Mouse (Mus musculus) gastrocnemius, adult 18-20 months (tissue): ENCODE measurements around the gene Pde8b. TPM values are rescaled to one million over a fixed set of nuclear protein-coding genes. Genes with fewer than 3 reads are reported as not detected.
"Not testable (repeated sequence)": the region's sequence is repeated elsewhere in the genome, so short reads cannot be mapped to it uniquely, and the experiment has no call there.

Experiments
- DNase-seq: peaks from one replicate; pipeline ENCODE4 v3.0.0; 2021; ENCODE audit warnings: low spot score
- total RNA-seq, 2 experiments: library from RNA; stranded (reverse); gene quantifications; 2 replicates each; pipeline ENCODE4 v1.2.3; 2021

Gene Pde8b
- total RNA-seq, 2 experiments from 2014 or later: 1.6 to 2.9 TPM

- peak; percentile 1 for DNase-seq
Observed at GRCm38 (mm10) chr13:95222569-95223426, 27.3 kb downstream of the Pde8b start.

DNA sequence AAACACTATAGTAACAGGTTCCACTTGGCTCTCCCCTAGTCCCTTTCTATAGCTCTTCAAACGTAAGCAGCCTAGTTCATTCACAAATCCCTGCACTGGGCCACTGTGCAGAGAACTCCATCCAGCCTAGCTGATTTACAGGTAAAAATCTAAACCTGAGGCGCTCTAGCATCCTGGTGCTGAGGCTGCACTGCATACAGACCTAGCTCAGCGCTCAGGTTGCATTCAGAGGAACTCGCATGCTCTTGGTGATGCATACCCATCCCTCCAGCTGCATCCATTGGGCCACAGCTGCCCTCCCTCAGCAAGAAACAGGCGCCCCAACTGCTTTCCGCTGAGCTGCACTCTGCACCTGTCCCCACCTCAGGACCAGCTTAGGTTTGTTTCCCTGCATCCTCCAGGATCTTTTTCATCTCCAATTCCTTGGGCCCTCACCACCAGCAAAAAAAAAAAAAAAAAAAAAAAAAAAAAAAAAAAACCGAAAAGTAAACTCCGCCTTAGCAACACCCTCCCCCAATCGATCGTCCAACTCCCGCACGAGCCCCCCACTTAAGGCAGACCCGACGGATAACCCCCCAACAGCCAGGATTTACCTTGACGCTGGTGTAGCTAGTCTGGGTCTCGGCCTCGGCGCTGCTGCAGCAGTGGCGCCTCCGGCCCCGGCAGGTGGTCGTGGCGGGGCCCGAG lies 28.1 kb downstream of the Pde8b start:
- no peak for DNase-seq

GRCm38 (mm10) chr13:95215661-95216170 lies 34.4 kb downstream of the Pde8b start:
- DNase-seq: not testable (repeated sequence)

DNA sequence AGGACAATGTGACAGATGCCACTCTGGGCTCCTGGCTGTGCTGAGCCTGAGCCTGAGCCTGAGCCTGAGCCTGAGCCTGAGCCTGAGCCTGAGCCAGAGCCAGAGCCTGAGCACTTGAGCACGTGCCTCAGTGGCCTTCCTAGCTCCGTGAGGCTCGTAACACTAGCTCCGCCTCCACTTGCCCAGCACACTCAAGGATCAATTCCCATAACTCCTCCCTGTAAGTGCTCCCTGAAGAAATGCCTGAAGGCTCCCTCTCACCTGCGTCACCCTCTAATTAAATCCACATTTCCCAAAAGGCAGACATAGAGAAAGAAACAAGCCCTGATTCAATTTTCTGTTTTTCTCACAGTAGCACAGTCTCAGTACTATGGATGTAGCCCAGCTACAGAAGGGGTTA lies 37.8 kb downstream of the Pde8b start:
- DNase-seq: no peak

DNA sequence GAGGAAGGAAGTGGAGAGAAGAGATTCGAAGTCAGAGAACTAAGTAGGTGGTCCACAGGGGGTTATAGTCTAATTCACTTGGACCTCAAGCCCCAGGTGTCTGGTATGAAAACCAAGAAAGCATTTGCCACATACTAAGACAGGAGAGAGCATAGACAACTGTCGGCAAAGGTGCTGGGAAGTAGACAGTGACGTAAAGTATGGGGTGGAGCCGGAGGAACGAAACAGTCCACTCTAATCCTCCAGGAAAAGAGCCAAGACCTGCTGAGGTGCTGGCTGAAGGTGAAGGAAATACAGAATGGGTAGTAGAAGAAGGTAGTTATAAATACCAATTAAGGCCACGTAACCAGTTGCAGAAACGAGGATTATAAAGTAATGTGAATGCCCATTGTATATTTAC lies 42.8 kb downstream of the Pde8b start:
- DNase-seq: not testable (repeated sequence)

- DNase-seq: no peak
Observed at GRCm38 (mm10) chr13:95202151-95202758, 47.9 kb downstream of the Pde8b start.

DNA sequence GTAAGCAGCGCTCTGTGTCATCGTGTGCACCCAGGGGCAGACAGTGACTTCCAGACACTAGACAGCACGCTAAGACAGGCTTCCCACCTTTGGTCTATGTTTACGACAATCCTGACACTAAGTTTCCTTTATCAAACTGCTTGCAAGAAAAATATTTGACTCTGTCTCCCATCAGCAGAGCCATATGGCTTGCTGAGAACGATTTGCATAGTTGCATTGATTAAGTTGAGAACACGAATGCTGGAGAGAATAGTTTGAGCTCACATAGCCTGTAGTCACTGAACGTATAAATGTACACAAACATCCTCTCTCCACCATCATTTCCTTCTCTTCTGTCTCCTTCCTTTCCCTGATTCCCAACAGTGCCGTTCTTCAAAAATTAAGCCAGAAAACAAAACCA lies 49.3 kb downstream of the Pde8b start:
- no peak for DNase-seq

GRCm38 (mm10) chr13:95200036-95200435 lies 50.1 kb downstream of the Pde8b start:
- no peak for DNase-seq

GRCm38 (mm10) chr13:95196106-95196705 lies 53.9 kb downstream of the Pde8b start:
- no peak for DNase-seq

- no peak for DNase-seq
Observed at GRCm38 (mm10) chr13:95191951-95192350, 58.2 kb downstream of the Pde8b start.

DNA sequence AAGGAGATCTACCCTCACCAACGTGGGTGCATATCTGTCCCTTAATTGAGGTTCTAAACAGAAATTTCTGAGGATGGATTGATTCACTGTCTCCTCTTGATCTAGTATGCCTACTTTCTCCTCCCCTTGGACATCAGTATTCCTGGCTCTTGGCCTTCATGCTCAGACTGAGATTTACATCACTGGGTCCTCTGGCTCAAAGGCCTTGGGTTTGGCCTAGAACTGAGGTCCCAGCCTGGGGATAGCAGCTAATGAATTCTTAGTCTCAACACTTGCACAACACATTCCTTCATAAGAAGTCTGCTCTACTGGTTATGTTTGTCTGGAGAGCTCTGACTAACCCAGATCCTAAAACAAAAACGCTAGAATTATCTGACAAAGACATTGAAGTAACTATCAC lies 61.0 kb downstream of the Pde8b start:
- DNase-seq: no peak

- no peak for DNase-seq
Observed at GRCm38 (mm10) chr13:95187153-95187665, 62.9 kb downstream of the Pde8b start.

- no peak for DNase-seq
Observed at GRCm38 (mm10) chr13:95186741-95187035, 63.4 kb downstream of the Pde8b start.

GRCm38 (mm10) chr13:95185891-95186740 lies 64.0 kb downstream of the Pde8b start:
- no peak for DNase-seq

DNA sequence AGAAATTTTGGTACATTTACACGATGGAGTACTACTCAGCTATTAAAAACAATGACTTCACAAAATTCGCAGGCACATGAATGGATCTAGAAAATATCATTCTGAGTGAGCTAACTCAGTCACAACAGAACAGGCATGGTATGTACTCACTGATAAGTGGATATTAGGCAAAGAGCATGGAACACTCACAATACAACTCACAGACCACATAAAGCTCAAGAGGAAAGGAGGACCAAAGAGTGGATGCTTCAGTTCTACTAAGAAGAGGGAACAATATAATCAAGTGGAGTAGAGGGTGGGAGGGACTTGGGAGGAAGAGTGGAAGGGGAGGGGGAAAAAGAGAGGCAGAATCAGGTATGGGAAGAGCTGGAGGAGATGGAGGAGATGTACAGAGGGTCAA lies 66.5 kb downstream of the Pde8b start:
- no peak for DNase-seq

GRCm38 (mm10) chr13:95180208-95180607 lies 69.9 kb downstream of the Pde8b start:
- DNase-seq: no peak

DNA sequence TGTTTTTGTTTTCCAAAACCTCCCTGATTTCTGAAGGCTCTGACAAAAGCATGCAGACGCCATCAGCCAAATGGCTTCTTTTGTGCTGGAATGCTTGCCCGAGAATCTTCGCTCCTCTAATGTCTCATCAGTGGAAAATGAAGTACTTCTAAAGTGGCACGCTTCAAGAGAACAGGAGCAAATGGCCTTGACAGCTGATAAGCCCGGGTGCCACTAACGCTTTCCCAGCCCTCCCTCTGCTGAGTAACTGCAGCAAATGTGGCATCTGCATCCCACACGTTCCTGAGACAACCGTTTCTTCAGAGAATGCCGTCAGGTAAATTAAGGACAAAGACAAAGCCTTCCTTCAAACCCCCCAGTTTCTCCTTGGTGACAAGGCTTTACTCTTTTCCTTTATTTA lies 72.8 kb downstream of the Pde8b start:
- no peak for DNase-seq

DNA sequence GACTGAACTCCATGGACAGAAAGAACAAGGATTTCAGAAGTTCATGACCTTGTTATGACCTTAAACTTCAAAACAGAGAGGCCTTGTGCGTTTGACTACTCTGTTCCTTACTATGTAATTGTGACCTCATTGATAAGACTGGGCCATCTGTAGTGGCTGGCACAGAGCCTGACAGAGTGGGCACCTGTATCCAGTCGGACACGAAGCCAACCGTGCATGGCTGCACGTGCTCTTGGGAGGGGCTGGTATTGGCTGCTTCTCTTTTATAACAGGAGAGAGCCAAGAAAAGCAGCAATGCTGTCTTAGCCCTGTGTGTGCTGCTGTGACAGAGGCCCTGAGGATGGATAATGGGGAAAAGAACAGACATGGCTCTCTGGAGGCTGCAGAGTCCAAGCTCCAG lies 73.7 kb downstream of the Pde8b start:
- DNase-seq: no peak

DNA sequence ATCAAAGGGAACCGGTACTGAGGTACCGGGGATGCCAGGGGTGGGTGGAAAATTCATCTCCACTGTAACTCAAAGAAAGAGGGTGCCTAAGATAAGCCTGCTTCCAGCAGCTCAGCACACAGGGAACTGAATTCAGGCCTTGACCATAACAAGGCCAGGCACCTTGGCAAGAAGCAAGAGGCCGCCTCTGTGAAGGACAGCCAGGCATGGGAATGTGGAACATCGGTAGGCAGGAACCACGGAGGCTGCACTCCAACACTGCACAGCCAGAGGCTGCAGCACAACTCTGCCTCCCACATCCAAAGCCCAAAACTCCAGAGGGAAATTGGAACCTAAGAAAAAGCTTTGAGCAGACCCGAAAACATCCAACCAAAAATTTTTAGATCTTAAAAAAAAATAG lies 75.9 kb downstream of the Pde8b start:
- DNase-seq: no peak

DNA sequence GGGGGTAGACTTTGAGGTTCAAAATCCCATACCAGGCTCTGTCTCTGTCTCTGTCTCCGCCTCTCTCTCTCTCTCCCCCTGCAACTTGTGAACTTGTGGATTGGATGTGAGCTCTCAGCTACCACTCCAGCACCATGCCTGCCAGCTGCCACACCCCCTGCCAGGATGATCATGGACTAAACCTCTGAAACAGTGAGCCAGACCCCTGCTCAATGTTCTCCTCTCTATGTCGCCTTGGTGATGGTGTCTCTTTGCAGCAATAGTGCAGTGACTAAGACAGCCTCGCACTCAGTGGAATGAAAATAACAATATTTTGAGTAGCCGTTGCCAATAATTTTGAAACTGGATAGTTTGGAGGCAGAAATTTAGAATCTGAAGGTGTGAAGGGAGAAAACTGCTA lies 77.8 kb downstream of the Pde8b start:
- no peak for DNase-seq

- no peak for DNase-seq
Observed at GRCm38 (mm10) chr13:95160211-95160610, 89.9 kb downstream of the Pde8b start.
